Mouse (Mus musculus): ENCODE measurements around the gene Samd4b.

GRCm38 (mm10) chr7:28477363-28477762 is 120.6 kb downstream of the Samd4b start:
- TF ChIP-seq CTCF (IDR thresholded peaks at IDR 0.05; ENCODE audit: low read depth, low read length) (no peak), GATA2 (IDR thresholded peaks at IDR 0.05; ENCODE audit: borderline replicate concordance, low read depth, low read length) (no peak)
